ENCODE assay signal across 12 mouse cellular contexts in genomic region chr15:80343031-80343430, GRCm38 (mm10). TPM values are rescaled to one million over a fixed set of nuclear protein-coding genes. Genes with fewer than 3 reads are reported as not detected.
DNase-seq lines count a peak whose midpoint lies in the region; ATAC-seq and TF ChIP-seq lines count a peak whose summit lies in the region.
"Had no signal": no experiment of that assay in that cellular context is flagged by ENCODE, and none has a peak within 500 bp of the region (broad histone marks: within the 10 kb centered on the region; RNA-seq: fewer than 3 reads in every experiment).

No protein-coding gene starts in this region.

- DNase-seq in kidney, adult 11 months, result peak; percentile 93
- DNase-seq in adrenal gland, adult 2 months, result peak; percentile 71
- DNase-seq in cerebellum, adult 11-12 months, result peak; percentile 100
- peak; percentile 83 for DNase-seq in kidney, postnatal 14 days
- no peak for DNase-seq in neural tube, embryonic 10.5 days (ENCODE audit: extremely low spot score, low spot score)
- DNase-seq in layer of hippocampus, adult 18-20 months (ENCODE audit: low spot score in 2 of 2), result no peak
- DNase-seq: gastrocnemius, adult 2 months; thymus, postnatal 25 days had no signal

- H3K9ac ChIP-seq in kidney, embryonic 14.5 days (ENCODE audit: low read depth, low read length), result no peak overlapping the region
- no peak overlapping the region for H3K9ac ChIP-seq in intestine, postnatal 0 days (ENCODE audit: low read depth, low read length)

- H3K4me2 ChIP-seq in kidney, embryonic 14.5 days (replicated peaks; ENCODE audit: low read depth, low read length), result no peak overlapping the region
- no peak overlapping the region for H3K4me2 ChIP-seq in intestine, postnatal 0 days (replicated peaks; ENCODE audit: low read depth)

- H3K9me3 ChIP-seq in kidney, embryonic 14.5 days (ENCODE audit: control insufficient read depth, low read length), result no peaks in the 10 kb centered on the region
- H3K9me3 ChIP-seq in intestine, postnatal 0 days (ENCODE audit: control insufficient read depth), result no peaks in the 10 kb centered on the region

- ATAC-seq in kidney, embryonic 14.5 days (ENCODE audit: low FRiP score, low TSS enrichment), result no peak
- no peak for ATAC-seq in intestine, postnatal 0 days
- ATAC-seq: CD4-positive, CD25-positive, alpha-beta regulatory T cell, adult 4 months had no signal

- 49% methylated on average over 10 of the region's 10 CpGs for WGBS in kidney, embryonic 14.5 days
- 41% methylated on average over 10 of the region's 10 CpGs for WGBS in intestine, postnatal 0 days

- TF ChIP-seq CTCF in intestine, postnatal 0 days (IDR thresholded peaks at IDR 0.05; ENCODE audit: low read depth), result no peak

- H3K36me3 ChIP-seq in kidney, embryonic 14.5 days (ENCODE audit: control insufficient read depth, insufficient read depth, low read length), result no peaks in the 10 kb centered on the region
- H3K36me3 ChIP-seq in intestine, postnatal 0 days (ENCODE audit: control insufficient read depth, insufficient read depth), result no peaks in the 10 kb centered on the region

- no peak overlapping the region for H3K27ac ChIP-seq in kidney, embryonic 14.5 days (ENCODE audit: low read depth, low read length)
- no peak overlapping the region for H3K27ac ChIP-seq in intestine, postnatal 0 days (ENCODE audit: low read depth, low read length)
- H3K27ac ChIP-seq: gastrocnemius, adult 2 months had no signal

- H3K4me1 ChIP-seq in kidney, embryonic 14.5 days (ENCODE audit: control insufficient read depth, insufficient read depth, low read length), result no peaks in the 10 kb centered on the region
- H3K4me1 ChIP-seq in intestine, postnatal 0 days (replicated peaks; ENCODE audit: control insufficient read depth, insufficient read depth, low read length), result no peaks in the 10 kb centered on the region

- H3K4me3 ChIP-seq in kidney, embryonic 14.5 days (ENCODE audit: low read length), result no peak overlapping the region
- H3K4me3 ChIP-seq in intestine, postnatal 0 days (ENCODE audit: low read depth, low read length), result no peak overlapping the region
- H3K4me3 ChIP-seq: gastrocnemius, adult 2 months had no signal

- H3K27me3 ChIP-seq in kidney, embryonic 14.5 days (ENCODE audit: control insufficient read depth, insufficient read depth, low read length), result no peaks in the 10 kb centered on the region
- no peaks in the 10 kb centered on the region for H3K27me3 ChIP-seq in intestine, postnatal 0 days (replicated peaks; ENCODE audit: control insufficient read depth, insufficient read depth, low read length)

RNA-seq across cellular contexts. Expression of gene Cacna1i, which starts 56.0 kb away (rescaled TPM):
- 0.09 TPM in 1 of 2 replicates, not detected in the other for polyA plus RNA-seq in kidney, embryonic 14.5 days (2014; fragmentation: Nextera tagmentation; extraction: Ambion mirVana)
- total RNA-seq in adrenal gland, adult 2 months (2021), result 1 to 10 TPM in 1 of 2 experiments, under 1 TPM in 1; 0.46 to 1.1 TPM
- 0.81 and 0.85 TPM in 2 replicates for polyA plus RNA-seq in adrenal gland, adult 2 months (2012; rRNA removed)
- 0.03 TPM in 1 of 2 replicates, not detected in the other for polyA plus RNA-seq in intestine, postnatal 0 days (2015; fragmentation: Nextera tagmentation; extraction: Ambion mirVana)
- total RNA-seq in layer of hippocampus, adult 18-20 months (2021), result 10 to 100 TPM; 44.2 to 46.2 TPM
- polyA plus RNA-seq: CD4-positive, CD25-positive, alpha-beta regulatory T cell, adult 4 months; lung, embryonic 16.5 days had no signal

Comparison
In these comparisons a context has a peak if more than half of its experiments do, and no peak if none do; other contexts are left out.
1. DNase-seq: peak in kidney, adult 11 months (single experiment), adrenal gland, adult 2 months (single experiment), cerebellum, adult 11-12 months (single experiment) and kidney, postnatal 14 days (single experiment); none in neural tube, embryonic 10.5 days (single experiment) and layer of hippocampus, adult 18-20 months (0 of 2).